Mouse (Mus musculus) cortical plate, adult 2 months (tissue): ENCODE results near the gene Tent2.

Source experiments
- CTCF ChIP-seq: fragments of 200-500 bp; IDR thresholded peaks from 2 replicates; pipeline ENCODE4 v1.5.1; 2011; ENCODE audit warnings: mild to moderate bottlenecking, control low read depth, low read length; ENCODE audit not compliant: insufficient read depth; ENCODE audit errors: extremely low read depth
- POLR2A ChIP-seq: fragments of 200-500 bp; IDR thresholded peaks from 2 replicates; pipeline ENCODE4 v1.6.1; 2011; ENCODE audit warnings: mild to moderate bottlenecking, low read length, control low read depth; ENCODE audit not compliant: insufficient read depth; ENCODE audit errors: extremely low read depth

- TF ChIP-seq CTCF (no peak), POLR2A (no peak)
Measured at GRCm38 (mm10) chr13:93231016-93231415, 38.8 kb upstream of the Tent2 start.
